Mouse (Mus musculus) retina, embryonic 14.5 days (tissue): Measurements from ENCODE around the gene Trim72.

Experiments used
- DNase-seq: peaks from one replicate; pipeline ENCODE4 v3.0.0-alpha.2; 2015; ENCODE audit warnings: low spot score

Gene Trim72

DNA sequence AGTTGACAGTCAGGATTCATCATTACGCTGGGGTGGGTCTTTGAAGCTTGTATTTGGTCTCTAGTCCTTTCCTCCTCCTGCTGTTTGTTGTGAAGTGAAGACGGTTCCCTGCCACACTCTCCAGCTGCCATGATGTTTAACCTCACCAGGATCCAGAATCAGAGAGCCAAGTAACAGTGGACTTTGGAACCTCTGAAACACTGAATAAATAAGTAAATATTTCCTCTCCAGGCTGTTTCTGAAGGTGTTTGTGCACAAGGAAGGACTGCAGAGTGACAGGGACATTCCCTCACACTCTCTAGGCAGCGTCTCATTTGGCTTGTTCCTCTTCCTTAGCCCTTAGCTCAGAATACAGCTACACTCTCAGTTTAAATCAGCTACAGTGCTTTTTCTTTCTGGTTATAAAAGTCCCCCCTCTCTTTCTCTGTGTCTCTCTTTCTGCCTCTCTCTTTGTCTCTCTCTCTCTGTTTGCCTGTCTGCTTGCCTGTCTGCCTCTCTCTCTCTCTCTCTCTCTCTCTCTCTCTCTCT, 53.2 kb downstream of the Trim72 start:
- no peak for DNase-seq

DNA sequence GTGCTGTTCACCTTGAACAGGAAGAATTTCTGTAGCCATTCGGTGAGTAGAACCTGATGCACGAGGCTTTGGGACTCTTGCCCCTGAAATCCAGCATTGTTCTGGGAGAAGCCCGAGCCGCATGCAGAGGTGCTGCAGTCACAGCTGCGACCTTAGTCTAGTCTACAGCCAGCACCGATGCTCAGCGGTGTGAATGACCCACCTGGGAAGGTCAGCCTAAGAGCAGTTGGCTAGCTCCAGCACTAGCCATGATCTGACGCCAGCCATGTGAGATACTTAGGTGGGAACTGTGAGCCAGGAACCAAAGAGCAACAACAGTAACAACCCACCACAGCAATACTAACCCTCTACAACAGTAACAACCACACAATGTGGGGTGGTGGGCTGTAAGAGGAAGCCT, 54.1 kb downstream of the Trim72 start:
- no peak for DNase-seq

DNA sequence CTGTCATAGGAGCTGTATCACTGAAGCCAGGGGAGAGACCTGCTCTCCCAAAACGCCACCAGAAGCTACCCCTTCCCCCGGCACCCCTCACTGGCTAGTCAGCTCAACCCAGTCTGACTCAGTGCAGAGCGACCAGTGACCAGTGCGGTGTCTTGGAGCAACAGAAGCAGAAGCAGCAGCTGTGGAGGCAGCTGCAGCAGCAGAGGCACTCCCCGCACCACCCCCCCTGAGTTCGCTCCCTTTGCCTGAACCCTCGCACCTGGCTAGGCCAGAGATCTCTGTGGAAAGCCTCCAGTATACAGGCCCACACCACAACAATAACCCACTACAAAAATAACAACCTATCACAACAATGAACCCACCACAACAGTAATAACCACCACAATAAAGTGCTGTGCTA, 54.8 kb downstream of the Trim72 start:
- no peak for DNase-seq

GRCm38 (mm10) chr7:128059091-128059490, 55.3 kb downstream of the Trim72 start:
- DNase-seq: no peak
